Mouse (Mus musculus): ENCODE measurements around the gene Gm8229. TPM values are rescaled to one million over a fixed set of nuclear protein-coding genes. Genes with fewer than 3 reads are reported as not detected.
"Not testable (repeated sequence)": the region's sequence is repeated elsewhere in the genome, so short reads cannot be mapped to it uniquely, and the experiment has no call there.

Gene Gm8229
- not detected in 2 replicates for polyA plus RNA-seq (2015; fragmentation: Nextera tagmentation; extraction: Ambion mirVana)

GRCm38 (mm10) chr14:44365057-44365456 lies at the start of gene Gm8229:
Gene Gm8229, plus strand, starts transcription at chr14:44365357.
- not testable (repeated sequence) for H3K9me3 ChIP-seq (replicated peaks); H3K27ac ChIP-seq (replicated peaks); H3K4me2 ChIP-seq (replicated peaks); H3K4me1 ChIP-seq; H3K9ac ChIP-seq; H3K36me3 ChIP-seq; ATAC-seq (ENCODE audit: insufficient number of reproducible peaks, low FRiP score, low TSS enrichment, low read depth); H3K27me3 ChIP-seq; H3K4me3 ChIP-seq (replicated peaks)
- WGBS, result 93% methylated on average over 4 of the region's 4 CpGs

DNA sequence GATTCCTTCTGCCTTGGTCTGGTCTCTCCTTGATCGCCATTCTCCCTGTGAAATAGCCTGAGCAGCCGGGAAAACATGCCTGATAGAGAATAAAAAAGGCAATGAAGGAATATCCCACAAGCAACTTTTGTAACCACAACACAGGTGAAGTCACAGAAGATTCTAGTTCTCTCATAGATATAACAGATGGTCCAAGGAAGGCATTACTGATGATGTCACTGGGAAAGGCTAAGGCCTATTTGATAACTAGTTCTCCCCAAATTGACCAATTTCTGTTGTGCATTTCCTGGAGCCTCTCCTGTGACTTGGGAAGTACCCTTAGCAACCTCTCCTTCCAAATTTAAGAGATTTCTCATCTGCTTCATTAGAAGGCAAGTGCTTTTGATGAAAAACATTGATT lies 26.7 kb upstream of the Gm8229 start, which contains the start of gene Gm5930:
TSS of gene Gm5930 (minus strand) at position 101 of the 400 bp plus-strand sequence.
- not testable (repeated sequence) for ATAC-seq (ENCODE audit: insufficient number of reproducible peaks, low FRiP score, low TSS enrichment, low read depth); H3K4me2 ChIP-seq (replicated peaks); H3K27ac ChIP-seq (replicated peaks); H3K4me1 ChIP-seq; H3K9me3 ChIP-seq (replicated peaks); H3K36me3 ChIP-seq; H3K4me3 ChIP-seq (replicated peaks); H3K9ac ChIP-seq; H3K27me3 ChIP-seq
- WGBS, result no CpG with 5 or more reads among the region's 2 CpGs

DNA sequence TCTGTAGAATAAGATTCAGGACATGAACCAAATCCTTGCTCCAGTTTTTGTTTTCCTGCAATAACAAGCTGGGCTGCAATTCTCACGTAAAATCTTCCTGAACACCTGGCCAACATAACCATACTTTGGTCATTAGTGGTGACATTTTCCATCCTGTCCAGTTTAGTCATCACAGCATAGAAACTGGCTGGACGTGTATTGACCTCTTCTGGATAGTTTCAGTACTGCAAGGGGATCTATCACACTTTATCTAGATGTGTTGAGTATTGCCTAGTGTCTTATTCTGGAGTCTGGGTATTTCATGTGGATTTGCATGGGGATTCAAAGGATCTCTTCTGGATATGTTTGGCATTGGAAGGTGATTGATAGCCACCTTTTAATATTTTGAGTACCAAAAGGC lies 3.7 kb upstream of the Gm8229 start:
- H3K4me1 ChIP-seq; H3K27ac ChIP-seq (replicated peaks); H3K36me3 ChIP-seq; ATAC-seq (ENCODE audit: insufficient number of reproducible peaks, low FRiP score, low TSS enrichment, low read depth); H3K9ac ChIP-seq; H3K4me2 ChIP-seq (replicated peaks); H3K27me3 ChIP-seq; H3K9me3 ChIP-seq (replicated peaks); H3K4me3 ChIP-seq (replicated peaks): not testable (repeated sequence)
- WGBS, result 26% methylated on average over 2 of the region's 2 CpGs

DNA sequence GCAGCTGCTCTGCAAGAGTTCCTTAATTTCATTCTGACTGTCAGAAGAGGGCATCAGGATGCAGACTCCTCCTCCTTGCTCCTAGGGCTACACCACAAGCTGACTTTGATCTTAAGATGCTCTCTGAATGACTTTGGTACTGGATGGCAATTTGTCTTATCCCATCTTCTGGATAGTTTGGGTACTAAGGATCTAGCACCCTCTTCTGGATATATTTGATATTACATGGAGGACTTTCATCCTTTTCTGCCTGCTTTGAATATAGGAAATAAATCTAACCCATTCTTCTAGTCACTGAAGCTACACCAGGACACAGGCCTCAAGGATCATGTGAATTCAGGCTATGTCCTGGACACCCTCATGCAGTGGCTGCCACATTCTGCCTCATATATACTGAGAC lies 2.9 kb upstream of the Gm8229 start:
- not testable (repeated sequence) for H3K4me1 ChIP-seq; H3K9ac ChIP-seq; H3K4me3 ChIP-seq (replicated peaks); H3K27ac ChIP-seq (replicated peaks); H3K9me3 ChIP-seq (replicated peaks); H3K27me3 ChIP-seq; ATAC-seq (ENCODE audit: insufficient number of reproducible peaks, low FRiP score, low TSS enrichment, low read depth); H3K36me3 ChIP-seq; H3K4me2 ChIP-seq (replicated peaks)

- 73% methylated on average over 4 of the region's 4 CpGs for WGBS
- not testable (repeated sequence) for H3K9ac ChIP-seq; H3K9me3 ChIP-seq (replicated peaks); H3K4me3 ChIP-seq (replicated peaks); ATAC-seq (ENCODE audit: insufficient number of reproducible peaks, low FRiP score, low TSS enrichment, low read depth); H3K27ac ChIP-seq (replicated peaks); H3K27me3 ChIP-seq; H3K4me1 ChIP-seq; H3K4me2 ChIP-seq (replicated peaks); H3K36me3 ChIP-seq
Observed at GRCm38 (mm10) chr14:44384233-44384632, 19.1 kb downstream of the Gm8229 start.

GRCm38 (mm10) chr14:44410588-44410987 lies 45.4 kb downstream of the Gm8229 start, which contains the start of gene Gm3371:
Gene Gm3371, minus strand, starts transcription at chr14:44410688.
- ATAC-seq (ENCODE audit: insufficient number of reproducible peaks, low FRiP score, low TSS enrichment, low read depth); H3K27ac ChIP-seq (replicated peaks); H3K36me3 ChIP-seq; H3K4me2 ChIP-seq (replicated peaks); H3K4me1 ChIP-seq; H3K9ac ChIP-seq; H3K4me3 ChIP-seq (replicated peaks); H3K9me3 ChIP-seq (replicated peaks); H3K27me3 ChIP-seq: not testable (repeated sequence)
- no CpG with 5 or more reads among the region's 2 CpGs for WGBS

Other genes with a start within 250 kb of the Gm8229 start
- gene Gm3327, start 241.5 kb upstream of the Gm8229 start, polyA plus RNA-seq (2015; fragmentation: Nextera tagmentation; extraction: Ambion mirVana), result not detected in 2 replicates
- gene Gm8212, start 167.7 kb upstream of the Gm8229 start, polyA plus RNA-seq (2015; fragmentation: Nextera tagmentation; extraction: Ambion mirVana), result not detected in 2 replicates
- not detected in 2 replicates for gene 4930503E14Rik, start 152.1 kb upstream of the Gm8229 start, polyA plus RNA-seq (2015; fragmentation: Nextera tagmentation; extraction: Ambion mirVana)
- not detected in 2 replicates for gene Gm8220, start 79.8 kb upstream of the Gm8229 start, polyA plus RNA-seq (2015; fragmentation: Nextera tagmentation; extraction: Ambion mirVana)
- not detected in 2 replicates for gene Gm5930, start 26.8 kb upstream of the Gm8229 start, polyA plus RNA-seq (2015; fragmentation: Nextera tagmentation; extraction: Ambion mirVana)
- gene Gm3371, start 45.3 kb downstream of the Gm8229 start, polyA plus RNA-seq (2015; fragmentation: Nextera tagmentation; extraction: Ambion mirVana), result not detected in 2 replicates
- gene Gm8232, start 68.3 kb downstream of the Gm8229 start, polyA plus RNA-seq (2015; fragmentation: Nextera tagmentation; extraction: Ambion mirVana), result not detected in 2 replicates
- not detected in 2 replicates for gene BC061237, start 127.1 kb downstream of the Gm8229 start, polyA plus RNA-seq (2015; fragmentation: Nextera tagmentation; extraction: Ambion mirVana)
- not detected in 2 replicates for gene Gm17093, start 152.9 kb downstream of the Gm8229 start, polyA plus RNA-seq (2015; fragmentation: Nextera tagmentation; extraction: Ambion mirVana)
- gene Gm8247, start 217.8 kb downstream of the Gm8229 start, polyA plus RNA-seq (2015; fragmentation: Nextera tagmentation; extraction: Ambion mirVana), result not detected in 2 replicates